Mouse (Mus musculus): ENCODE measurements around the gene Fcgr2b. TPM values are rescaled to one million over a fixed set of nuclear protein-coding genes. Genes with fewer than 3 reads are reported as not detected.

The Fcgr2b gene
- polyA plus RNA-seq, 1 experiment from 2014 or later: 0.19 TPM

DNA sequence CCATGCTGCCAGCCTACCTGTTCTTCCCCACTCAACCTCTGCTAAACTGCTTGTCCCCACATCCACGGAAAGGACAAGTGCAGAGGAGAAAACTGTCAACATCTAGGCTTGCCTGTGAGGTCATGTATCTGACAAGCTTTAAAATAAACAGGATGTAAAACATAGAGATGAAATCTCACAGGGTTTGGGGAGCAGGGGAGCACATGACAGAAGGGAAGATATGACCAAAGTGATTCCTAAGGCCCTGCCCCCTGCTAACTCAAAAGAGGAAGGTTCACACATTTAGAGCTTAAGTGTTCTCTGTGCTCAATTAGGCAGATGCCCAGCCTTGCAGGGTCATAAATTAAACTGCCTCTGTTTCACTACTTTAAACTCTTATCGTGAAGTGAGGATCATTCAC lies 42.0 kb downstream of the Fcgr2b start:
- no peaks in the 10 kb centered on the region for H3K36me3 ChIP-seq
- no peak overlapping the region for H3K4me3 ChIP-seq
- H3K27me3 ChIP-seq (ENCODE audit: low read depth, poor library complexity, severe bottlenecking): no peaks in the 10 kb centered on the region
- WGBS: 57% methylated on average over 2 of the region's 2 CpGs
- DNase-seq (ENCODE audit: low spot score): no peak
- no peaks in the 10 kb centered on the region for H3K9me3 ChIP-seq (replicated peaks)
- no peak overlapping the region for H3K27ac ChIP-seq
- no peaks in the 10 kb centered on the region for H3K4me1 ChIP-seq

DNA sequence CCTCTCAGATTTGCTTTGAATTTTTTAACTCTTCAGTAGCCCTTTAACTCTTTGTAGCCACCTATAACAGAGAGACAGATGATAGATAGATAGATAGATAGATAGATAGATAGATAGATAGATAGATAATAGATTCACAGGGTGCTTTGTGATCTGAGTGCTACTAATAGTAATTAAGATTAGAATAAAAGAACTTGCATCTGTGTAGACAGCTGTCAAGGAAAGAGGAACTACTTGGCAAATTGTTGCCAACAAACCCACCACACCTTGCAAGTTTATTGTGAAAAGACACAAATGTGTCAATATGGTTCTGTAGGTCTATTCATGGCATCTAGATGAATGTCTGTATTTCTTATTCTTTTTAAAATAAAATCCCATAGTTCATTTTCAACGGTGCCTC lies 42.4 kb downstream of the Fcgr2b start:
- no peak for DNase-seq (ENCODE audit: low spot score)
- no peaks in the 10 kb centered on the region for H3K4me1 ChIP-seq
- no peaks in the 10 kb centered on the region for H3K27me3 ChIP-seq (ENCODE audit: low read depth, poor library complexity, severe bottlenecking)
- H3K27ac ChIP-seq: no peak overlapping the region
- 96% methylated on average over 1 of the region's 1 CpGs for WGBS
- H3K36me3 ChIP-seq: no peaks in the 10 kb centered on the region
- H3K9me3 ChIP-seq (replicated peaks): no peaks in the 10 kb centered on the region
- no peak overlapping the region for H3K4me3 ChIP-seq

GRCm38 (mm10) chr1:170933386-170933920 lies 42.9 kb downstream of the Fcgr2b start:
- no peaks in the 10 kb centered on the region for H3K27me3 ChIP-seq (ENCODE audit: low read depth, poor library complexity, severe bottlenecking)
- H3K4me1 ChIP-seq: no peaks in the 10 kb centered on the region
- H3K36me3 ChIP-seq: no peaks in the 10 kb centered on the region
- H3K27ac ChIP-seq: no peak overlapping the region
- no peak overlapping the region for H3K4me3 ChIP-seq
- no peak for DNase-seq (ENCODE audit: low spot score)
- 77% methylated on average over 6 of the region's 6 CpGs for WGBS
- no peaks in the 10 kb centered on the region for H3K9me3 ChIP-seq (replicated peaks)

- no peaks in the 10 kb centered on the region for H3K36me3 ChIP-seq
- no peak for DNase-seq (ENCODE audit: low spot score)
- H3K27me3 ChIP-seq (ENCODE audit: low read depth, poor library complexity, severe bottlenecking): no peaks in the 10 kb centered on the region
- H3K9me3 ChIP-seq (replicated peaks): no peaks in the 10 kb centered on the region
- H3K4me3 ChIP-seq: no peak overlapping the region
- no peak overlapping the region for H3K27ac ChIP-seq
- WGBS: 84% methylated on average over 3 of the region's 3 CpGs
- H3K4me1 ChIP-seq: no peaks in the 10 kb centered on the region
Observed at GRCm38 (mm10) chr1:170932043-170932442, 44.3 kb downstream of the Fcgr2b start.

- no peak for DNase-seq (ENCODE audit: low spot score)
- no peaks in the 10 kb centered on the region for H3K27me3 ChIP-seq (ENCODE audit: low read depth, poor library complexity, severe bottlenecking)
- no peaks in the 10 kb centered on the region for H3K36me3 ChIP-seq
- no peaks in the 10 kb centered on the region for H3K4me1 ChIP-seq
- no peaks in the 10 kb centered on the region for H3K9me3 ChIP-seq (replicated peaks)
- WGBS: 87% methylated on average over 4 of the region's 4 CpGs
- no peak overlapping the region for H3K27ac ChIP-seq
- no peak overlapping the region for H3K4me3 ChIP-seq
Observed at GRCm38 (mm10) chr1:170929245-170929644, 47.1 kb downstream of the Fcgr2b start.

DNA sequence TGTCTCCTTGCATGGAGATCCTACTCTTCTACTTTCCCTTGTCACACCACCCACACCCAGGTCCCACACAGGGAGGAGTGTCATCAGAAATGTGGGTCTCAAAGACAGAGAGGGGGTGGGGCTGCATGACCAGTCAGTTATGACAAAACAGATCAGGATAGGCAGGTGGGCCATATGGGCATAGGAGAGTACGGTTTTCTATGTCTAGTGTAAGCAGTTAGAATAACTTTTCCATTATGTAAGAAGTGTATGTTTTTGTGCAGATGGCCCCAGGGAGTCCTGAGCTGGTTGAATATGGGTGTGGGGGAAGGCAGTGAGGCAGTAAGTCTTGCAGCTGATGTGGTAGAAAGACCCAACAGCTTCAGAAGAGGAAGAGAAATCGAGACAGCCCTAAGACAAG lies 47.9 kb downstream of the Fcgr2b start:
- no peak for DNase-seq (ENCODE audit: low spot score)
- Histone ChIP-seq H3K27ac (no peak overlapping the region), H3K4me1 (no peaks in the 10 kb centered on the region), H3K4me3 (no peak overlapping the region), H3K9me3 (replicated peaks) (no peaks in the 10 kb centered on the region), H3K36me3 (no peaks in the 10 kb centered on the region), H3K27me3 (ENCODE audit: low read depth, poor library complexity, severe bottlenecking) (no peaks in the 10 kb centered on the region)
- WGBS: 91% methylated on average over 2 of the region's 2 CpGs

DNA sequence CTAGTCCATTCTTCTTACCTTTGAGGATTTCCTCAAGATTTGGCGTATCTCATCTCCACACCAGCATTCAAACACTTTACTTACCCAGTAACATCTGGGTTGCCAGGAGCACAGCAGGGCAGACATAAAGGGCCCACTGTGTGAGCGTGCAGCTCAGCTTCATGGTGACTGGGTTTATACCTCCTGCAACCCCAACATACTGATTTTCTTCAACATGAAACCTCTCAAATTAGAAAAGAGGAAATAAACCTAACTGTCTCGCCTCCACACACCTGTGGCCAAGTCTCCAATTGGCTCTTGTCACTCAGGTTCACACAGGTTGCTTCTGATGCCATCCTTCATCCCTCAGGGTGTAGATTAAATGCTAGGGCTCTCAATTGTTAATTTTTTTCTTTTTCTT lies 49.0 kb downstream of the Fcgr2b start, which contains the start of gene Fcrla:
Fcrla (minus strand) TSS at position 206 of the 400 bp plus-strand sequence.
- Histone ChIP-seq H3K4me3 (no peak within 1 kb of the TSS), H3K36me3 (no peaks in the 10 kb centered on the region), H3K4me1 (no peaks in the 10 kb centered on the region), H3K27ac (no peak within 1 kb of the TSS), H3K9me3 (replicated peaks) (no peaks in the 10 kb centered on the region), H3K27me3 (ENCODE audit: low read depth, poor library complexity, severe bottlenecking) (no peaks in the 10 kb centered on the region)
- WGBS: 82% methylated on average over 3 of the region's 3 CpGs
- DNase-seq (ENCODE audit: low spot score): no peak

DNA sequence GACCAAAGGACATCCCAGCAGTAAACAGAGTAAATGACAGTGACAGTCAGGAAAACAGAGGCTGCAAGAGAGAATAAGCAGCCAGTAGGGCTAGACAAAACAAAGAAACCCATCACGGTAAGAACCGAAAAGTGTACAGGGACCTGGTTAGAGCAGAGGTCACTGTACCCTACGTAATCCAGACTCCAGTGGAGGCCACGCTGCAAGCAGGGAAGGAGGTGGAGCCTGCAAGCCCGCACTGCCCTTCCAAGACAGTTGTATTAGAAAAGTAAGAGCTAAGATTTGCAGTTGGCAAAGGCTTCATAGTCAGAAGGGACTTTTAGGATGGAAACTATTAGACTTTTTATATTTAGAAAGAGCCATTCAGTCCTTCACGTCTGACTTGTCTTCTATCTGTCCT lies 49.4 kb downstream of the Fcgr2b start:
- DNase-seq (ENCODE audit: low spot score): no peak
- WGBS: 59% methylated on average over 6 of the region's 6 CpGs
- Histone ChIP-seq H3K27me3 (ENCODE audit: low read depth, poor library complexity, severe bottlenecking) (no peaks in the 10 kb centered on the region), H3K36me3 (no peaks in the 10 kb centered on the region), H3K27ac (no peak overlapping the region), H3K9me3 (replicated peaks) (no peaks in the 10 kb centered on the region), H3K4me1 (no peaks in the 10 kb centered on the region), H3K4me3 (no peak overlapping the region)

DNA sequence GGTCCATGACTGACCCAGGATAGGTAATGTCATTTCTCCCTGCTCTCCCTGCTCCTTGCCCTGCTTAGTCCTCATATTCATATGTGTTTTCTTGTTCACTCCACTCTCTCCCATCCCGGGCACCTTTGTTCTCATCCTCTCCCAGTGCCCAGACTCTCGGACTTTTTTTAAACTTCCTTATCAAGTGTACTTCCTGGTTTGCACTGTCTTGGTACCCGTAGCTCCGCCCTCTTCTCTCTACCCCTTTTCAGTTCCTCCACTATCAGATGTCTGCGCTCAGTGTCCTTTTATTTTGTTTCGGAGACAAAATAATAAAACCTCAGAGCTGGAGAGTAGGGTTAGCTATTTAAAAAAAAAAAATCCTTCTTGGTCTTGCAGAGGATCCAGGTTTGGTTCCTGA lies 51.9 kb downstream of the Fcgr2b start:
- Histone ChIP-seq H3K4me1 (no peaks in the 10 kb centered on the region), H3K27ac (no peak overlapping the region), H3K27me3 (ENCODE audit: low read depth, poor library complexity, severe bottlenecking) (no peaks in the 10 kb centered on the region), H3K36me3 (no peaks in the 10 kb centered on the region), H3K9me3 (replicated peaks) (no peaks in the 10 kb centered on the region), H3K4me3 (no peak overlapping the region)
- WGBS: 88% methylated on average over 6 of the region's 6 CpGs
- DNase-seq (ENCODE audit: low spot score): no peak

DNA sequence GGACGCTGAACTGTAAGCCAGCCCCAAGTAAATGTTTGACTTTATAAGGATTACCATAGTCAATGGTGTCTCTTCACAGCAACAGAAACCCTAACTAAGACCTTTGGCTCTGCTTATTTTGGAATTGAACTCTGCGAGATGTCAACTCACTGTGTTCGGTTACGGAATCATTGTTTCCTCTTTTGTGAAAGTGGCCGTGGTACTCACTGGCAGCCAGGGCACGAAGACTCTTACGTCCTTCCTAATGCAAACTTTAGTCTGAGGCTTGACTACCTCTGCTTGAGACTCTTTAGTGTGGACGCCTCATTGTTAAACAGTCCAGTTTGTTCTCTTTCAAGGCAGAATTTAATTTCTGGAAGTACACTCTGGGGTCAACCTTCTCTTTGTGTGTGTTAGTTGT lies 57.0 kb downstream of the Fcgr2b start:
- H3K4me3 ChIP-seq: no peak overlapping the region
- H3K4me1 ChIP-seq: no peaks in the 10 kb centered on the region
- no peaks in the 10 kb centered on the region for H3K27me3 ChIP-seq (ENCODE audit: low read depth, poor library complexity, severe bottlenecking)
- H3K9me3 ChIP-seq (replicated peaks): no peaks in the 10 kb centered on the region
- no peak overlapping the region for H3K27ac ChIP-seq
- WGBS: 92% methylated on average over 8 of the region's 8 CpGs
- DNase-seq (ENCODE audit: low spot score): no peak
- no peaks in the 10 kb centered on the region for H3K36me3 ChIP-seq

- no peak overlapping the region for H3K27ac ChIP-seq
- no peak overlapping the region for H3K4me3 ChIP-seq
- no peaks in the 10 kb centered on the region for H3K36me3 ChIP-seq
- no peaks in the 10 kb centered on the region for H3K9me3 ChIP-seq (replicated peaks)
- no peak for DNase-seq (ENCODE audit: low spot score)
- no peaks in the 10 kb centered on the region for H3K27me3 ChIP-seq (ENCODE audit: low read depth, poor library complexity, severe bottlenecking)
- H3K4me1 ChIP-seq: no peaks in the 10 kb centered on the region
- 81% methylated on average over 5 of the region's 5 CpGs for WGBS
Observed at GRCm38 (mm10) chr1:170915657-170916056, 60.7 kb downstream of the Fcgr2b start.

- 77% methylated on average over 5 of the region's 5 CpGs for WGBS
- Histone ChIP-seq H3K27me3 (ENCODE audit: low read depth, poor library complexity, severe bottlenecking) (peaks cover 26% of the 10 kb centered on the region), H3K27ac (no peak within 1 kb of the TSS), H3K36me3 (no peaks in the 10 kb centered on the region), H3K9me3 (replicated peaks) (no peaks in the 10 kb centered on the region), H3K4me1 (peaks cover 7% of the 10 kb centered on the region), H3K4me3 (no peak within 1 kb of the TSS)
- DNase-seq (ENCODE audit: low spot score): no peak
Observed at GRCm38 (mm10) chr1:170912891-170913615, 63.3 kb downstream of the Fcgr2b start, which contains the start of gene Fcrlb. Gene Fcrlb (minus strand): TSS chr1:170912941.

- DNase-seq (ENCODE audit: low spot score): no peak
- H3K4me3 ChIP-seq: no peak overlapping the region
- H3K9me3 ChIP-seq (replicated peaks): no peaks in the 10 kb centered on the region
- H3K27ac ChIP-seq: no peak overlapping the region
- H3K4me1 ChIP-seq: peaks cover 17% of the 10 kb centered on the region
- peaks cover 35% of the 10 kb centered on the region for H3K27me3 ChIP-seq (ENCODE audit: low read depth, poor library complexity, severe bottlenecking)
- no peaks in the 10 kb centered on the region for H3K36me3 ChIP-seq
- 85% methylated on average over 11 of the region's 11 CpGs for WGBS
Observed at GRCm38 (mm10) chr1:170911907-170912660, 64.3 kb downstream of the Fcgr2b start.

All from limb, embryonic 10.5 days (tissue).